Mouse (Mus musculus) embryo, embryonic 10.5 days (tissue): ENCODE data around the gene Gnmt.

Source experiments
- DNase-seq: peaks from one replicate; pipeline ENCODE4 v3.0.0-alpha.2; 2015; ENCODE audit warnings: low spot score

The Gnmt gene

GRCm38 (mm10) chr17:46703971-46704886, 24.7 kb downstream of the Gnmt start:
- DNase-seq, result no peak

DNA sequence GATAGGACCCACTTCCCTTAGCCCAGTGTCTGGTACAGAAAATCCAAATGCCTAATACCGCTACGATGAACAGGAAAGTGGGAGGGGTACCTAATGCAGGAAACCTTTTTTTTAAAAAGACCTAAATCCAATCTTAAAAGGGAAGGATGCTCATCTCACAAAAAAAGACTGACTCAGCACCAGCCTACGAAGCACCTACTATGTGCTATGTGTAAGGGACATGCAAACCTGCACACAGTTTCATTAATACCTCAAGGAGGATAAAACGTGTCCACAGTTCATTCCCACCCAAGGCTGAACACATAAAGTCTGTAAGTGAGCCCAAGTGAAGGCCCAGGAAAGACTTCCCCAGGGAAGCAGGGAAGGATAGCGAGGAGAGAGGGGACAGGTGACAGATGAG, 26.5 kb downstream of the Gnmt start:
- DNase-seq, result no peak

- no peak for DNase-seq
These were observed 26.9 kb downstream of the Gnmt start for GRCm38 (mm10) chr17:46702100-46702499.

DNA sequence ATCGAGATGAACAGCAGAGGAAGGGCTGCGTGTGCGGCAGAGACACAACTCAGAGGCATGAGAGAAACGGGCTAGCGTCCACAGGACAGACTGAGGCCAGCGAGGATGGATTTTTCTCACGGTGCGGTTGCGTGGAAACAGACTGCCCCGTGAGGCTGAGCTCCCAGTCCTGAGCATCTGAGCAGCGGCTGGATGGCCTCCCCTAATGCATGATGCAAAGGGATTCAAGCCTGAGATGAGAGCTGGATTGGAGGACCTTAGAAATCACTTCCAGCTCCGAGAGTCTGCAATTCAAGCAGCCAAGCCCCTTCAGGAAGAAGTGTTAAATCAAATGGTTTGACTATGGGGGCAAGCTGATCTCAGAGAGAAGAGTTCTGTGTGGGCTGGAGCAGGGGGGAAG, 27.5 kb downstream of the Gnmt start:
- no peak for DNase-seq

GRCm38 (mm10) chr17:46699912-46700311, 29.1 kb downstream of the Gnmt start:
- DNase-seq, result no peak

GRCm38 (mm10) chr17:46699245-46699644, 29.7 kb downstream of the Gnmt start:
- DNase-seq, result no peak

DNA sequence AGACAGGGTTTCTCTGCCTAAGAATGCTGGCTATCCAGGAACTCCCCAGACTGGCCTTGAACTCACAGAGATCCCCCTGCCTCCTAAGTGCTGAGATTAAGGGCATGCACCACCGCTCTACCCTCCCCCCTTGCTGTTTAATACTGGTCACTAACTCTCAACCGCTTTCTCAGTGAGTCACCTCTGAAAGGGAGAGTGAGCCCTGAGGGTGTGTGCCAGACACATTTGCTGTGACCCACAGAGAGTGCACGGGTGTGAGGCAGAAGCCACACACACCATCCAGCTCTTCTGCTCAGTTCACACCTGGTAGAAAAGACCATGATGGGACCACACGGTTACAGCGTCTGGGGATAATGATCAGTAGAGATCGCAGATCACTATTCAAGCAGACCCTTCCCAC, 30.5 kb downstream of the Gnmt start:
- DNase-seq, result no peak

DNA sequence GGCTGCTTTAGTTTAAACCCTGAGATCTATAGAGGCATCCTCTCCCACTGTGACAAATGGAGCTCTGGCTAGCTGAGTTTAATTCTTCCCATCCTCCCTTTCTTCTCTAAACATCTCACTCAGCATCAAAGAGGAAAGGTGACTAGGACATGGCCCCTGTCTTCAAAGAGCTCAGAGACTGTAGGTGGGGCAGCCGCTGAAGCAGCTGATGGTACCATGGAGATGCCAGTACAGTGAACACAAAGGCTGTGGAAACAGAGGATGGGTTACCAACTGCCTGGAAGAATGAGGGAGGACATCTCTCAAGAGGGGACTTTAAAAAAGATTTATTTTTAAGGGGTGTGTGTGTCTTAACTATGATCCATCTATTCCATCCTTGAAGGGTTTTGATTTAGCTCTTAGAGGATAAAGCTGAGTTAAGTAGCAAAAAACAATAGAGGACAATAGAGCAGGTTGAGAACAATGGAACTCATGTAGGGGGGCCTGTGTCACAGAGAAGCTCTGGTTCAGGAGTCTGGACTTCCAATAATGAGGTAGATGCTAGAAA, 34.4 kb downstream of the Gnmt start:
- no peak for DNase-seq

DNA sequence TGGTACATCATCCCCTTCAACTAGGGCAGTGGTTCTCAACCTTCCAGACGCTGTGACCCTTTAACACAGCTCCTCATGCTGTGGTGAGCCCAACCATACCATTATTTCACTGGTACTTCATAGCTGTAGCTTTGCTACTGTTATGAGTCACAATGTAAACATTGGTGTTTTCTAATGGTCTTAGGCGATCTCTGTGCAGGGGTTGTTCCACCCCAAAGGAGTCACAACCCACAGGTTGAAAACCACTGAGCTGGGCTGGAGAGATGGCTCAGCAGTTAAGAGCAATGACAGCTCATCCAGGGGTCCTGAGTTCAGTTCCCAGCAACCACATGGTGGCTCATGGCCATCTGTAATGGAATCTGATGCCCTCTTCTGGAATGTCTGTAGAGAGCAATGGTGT, 37.6 kb downstream of the Gnmt start:
- no peak for DNase-seq

DNA sequence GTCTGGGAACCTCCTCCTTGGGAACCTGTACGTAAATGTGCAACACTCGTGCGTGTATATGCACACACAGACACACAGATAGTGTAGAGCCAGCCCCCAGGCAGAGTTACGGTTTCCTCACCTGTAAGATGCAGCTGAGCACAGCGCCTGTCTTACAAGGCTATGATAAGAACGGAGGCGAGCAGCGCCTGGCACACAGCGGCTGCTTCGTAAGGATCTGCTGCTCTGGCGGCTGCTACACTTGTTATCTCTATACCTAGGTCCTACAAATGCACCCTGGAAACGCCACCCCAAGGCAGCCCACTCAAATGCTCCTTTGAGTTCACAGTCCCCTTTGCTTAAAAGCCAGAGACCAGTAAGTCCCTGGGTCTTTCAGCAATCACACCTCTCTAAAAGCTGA, 38.3 kb downstream of the Gnmt start:
- DNase-seq, result no peak

- no peak for DNase-seq
These were observed 43.1 kb downstream of the Gnmt start for GRCm38 (mm10) chr17:46685913-46686312.

GRCm38 (mm10) chr17:46682654-46683389, 46.1 kb downstream of the Gnmt start:
- no peak for DNase-seq

DNA sequence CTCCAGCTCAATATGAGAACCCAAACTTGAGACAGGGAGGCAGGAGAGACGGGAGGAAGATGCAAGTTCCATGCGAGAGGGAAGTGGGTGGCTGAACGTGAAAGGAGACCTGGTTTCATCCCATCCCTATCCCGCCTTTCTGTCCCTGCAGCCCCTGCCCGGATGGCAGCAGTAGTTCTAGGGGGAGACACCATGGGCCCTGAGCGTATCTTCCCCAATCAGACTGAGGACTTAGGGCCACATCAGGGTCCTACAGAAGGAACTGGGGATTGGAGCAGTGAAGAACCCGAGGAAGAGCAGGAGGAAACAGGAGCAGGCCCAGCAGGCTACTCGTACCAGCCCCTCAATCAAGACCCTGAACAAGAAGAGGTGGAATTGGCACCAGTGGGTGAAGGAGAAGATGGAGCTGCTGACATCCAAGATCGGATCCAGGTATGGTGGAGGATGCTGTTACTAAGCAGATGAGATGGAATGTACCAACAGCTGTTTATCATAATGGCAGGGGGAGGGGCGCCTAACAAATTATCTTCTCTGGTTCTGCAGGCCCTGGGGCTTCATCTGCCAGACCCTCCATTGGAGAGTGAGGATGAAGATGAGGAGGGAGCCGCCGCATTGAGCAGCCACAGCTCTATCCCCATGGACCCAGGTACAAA, 47.4 kb downstream of the Gnmt start:
- peak; percentile 24 for DNase-seq

- DNase-seq, result peak; percentile 99
These were observed 48.1 kb downstream of the Gnmt start, which contains the start of gene Klhdc3 for GRCm38 (mm10) chr17:46680760-46681373. Gene Klhdc3, minus strand, starts transcription at chr17:46680914.

DNA sequence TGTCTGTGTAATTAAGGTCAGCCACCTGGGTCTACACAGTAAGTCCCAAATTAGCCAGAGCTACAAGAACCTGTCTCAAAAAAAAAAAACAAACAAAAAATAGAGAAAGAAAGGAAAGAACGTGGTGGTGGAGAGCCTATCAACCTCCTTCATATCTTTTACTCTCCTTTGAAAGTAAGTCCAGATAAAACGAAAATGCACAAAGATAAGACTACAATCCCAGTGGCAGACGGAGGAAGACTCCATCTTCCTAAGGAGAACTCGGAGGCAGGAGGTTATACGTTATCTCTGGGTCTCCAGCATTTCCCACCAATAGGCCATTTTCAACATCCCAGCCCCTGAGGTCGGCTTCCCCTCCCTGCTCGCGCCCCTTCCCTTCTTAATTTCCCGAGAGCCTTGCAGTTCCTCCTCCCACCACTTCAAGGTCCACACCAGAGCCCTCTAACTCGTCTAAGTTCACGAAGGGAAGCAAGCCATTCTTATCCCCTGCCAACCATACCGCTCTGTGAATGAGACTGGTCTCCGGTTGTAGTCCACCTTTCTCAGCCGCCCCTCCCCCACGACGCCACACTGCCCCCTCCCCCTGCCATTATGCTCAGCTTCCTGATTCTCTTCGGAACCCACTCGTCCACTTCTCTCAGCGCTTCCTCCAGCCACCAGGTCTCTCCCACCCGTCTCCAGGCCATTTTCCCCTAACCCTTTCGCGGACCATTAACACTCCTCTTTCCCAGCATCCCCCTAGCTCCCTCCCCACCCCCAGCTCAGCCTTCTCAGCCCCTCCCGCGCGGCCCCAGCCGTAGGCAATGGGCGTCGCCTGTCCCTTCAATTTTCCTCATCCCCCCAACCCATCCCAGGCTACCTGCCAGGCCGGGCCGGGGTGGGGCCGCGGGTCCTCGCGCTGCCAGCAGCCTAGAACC, 48.9 kb downstream of the Gnmt start:
- DNase-seq, result peak; percentile 69

GRCm38 (mm10) chr17:46678911-46679310, 50.1 kb downstream of the Gnmt start:
- DNase-seq, result no peak

DNA sequence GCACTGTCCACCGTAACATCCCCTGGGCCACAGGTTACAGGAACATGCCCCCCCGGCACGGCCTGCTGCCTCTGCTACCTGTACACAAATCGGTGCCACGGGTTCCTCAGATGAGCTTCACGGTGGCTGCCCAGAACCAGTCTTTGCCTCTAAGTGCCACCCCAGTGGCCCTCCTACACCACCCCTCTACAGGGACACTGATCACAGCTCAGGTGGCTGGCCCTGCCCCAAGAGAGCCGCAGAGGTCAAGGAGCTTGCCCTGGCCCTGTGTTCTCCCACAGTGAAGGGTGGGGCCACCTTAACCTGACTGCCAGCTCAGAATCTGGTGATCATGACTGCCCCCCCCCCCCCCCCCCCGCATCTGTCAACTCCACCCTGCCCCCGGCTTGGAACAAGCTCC, 50.6 kb downstream of the Gnmt start, which contains the start of gene Mea1:
TSS of gene Mea1 (plus strand) at position 378 of the 400 bp plus-strand sequence.
- DNase-seq, result no peak
